Comparison of ENCODE assay signal across 11 mouse cellular contexts in the genomic region with DNA sequence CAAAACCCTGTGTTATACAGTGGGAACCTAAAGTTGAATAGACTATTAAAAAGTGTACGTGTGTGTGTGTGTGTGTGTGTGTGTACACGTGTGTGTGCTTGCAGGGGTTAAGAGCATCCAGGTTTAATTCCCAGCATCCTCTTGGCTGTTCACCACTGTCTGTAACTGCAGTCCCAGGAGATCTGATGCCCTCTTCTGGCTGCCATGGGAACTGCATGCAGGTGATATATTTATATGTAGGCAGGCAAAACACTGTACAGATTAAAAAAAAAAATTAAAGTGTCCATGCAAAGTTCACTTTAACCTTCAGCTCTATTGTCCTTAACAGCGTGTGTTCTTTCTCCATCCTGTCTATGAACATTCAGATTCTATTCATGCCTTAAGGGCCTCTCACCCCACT.
A peak's percentile ranks its signal among the peaks of the same experiment; 100 is the strongest.
DNase-seq lines count a peak whose midpoint lies in the region; ATAC-seq and TF ChIP-seq lines count a peak whose summit lies in the region.
"Had no signal": no experiment of that assay in that cellular context is flagged by ENCODE, and none has a peak within 500 bp of the region (broad histone marks: within the 10 kb centered on the region; RNA-seq: fewer than 3 reads in every experiment).

No protein-coding gene starts in this region.

- TF ChIP-seq POLR2A in kidney, adult 2 months (IDR thresholded peaks at IDR 0.05; ENCODE audit: low read depth, low read length), result no peak

- no peak overlapping the region for H3K4me2 ChIP-seq in kidney, embryonic 15.5 days
- H3K4me2 ChIP-seq: embryonic facial prominence, embryonic 13.5 days; limb, embryonic 15.5 days had no signal

- WGBS in kidney, adult 2 months, result 65% methylated on average over 3 of the region's 3 CpGs
- WGBS in kidney, embryonic 15.5 days, result 74% methylated on average over 3 of the region's 3 CpGs

- in situ Hi-C loops in ES-E14 (cut with MboI; ENCODE audit: low sequenced_read_pairs in 2 of 2, unreplicated experiment in 2 of 2), result no loop called here

- TF ChIP-seq CTCF in kidney, adult 2 months (conservative IDR thresholded peaks at IDR 0.05; ENCODE audit: insufficient read depth, insufficient read length, low read depth, low read length), result peak; percentile 41

- no peaks in the 10 kb centered on the region for H3K4me1 ChIP-seq in kidney, adult 2 months (ENCODE audit: control insufficient read depth, insufficient read depth, low read length)
- H3K4me1 ChIP-seq in kidney, embryonic 15.5 days, result no peaks in the 10 kb centered on the region
- H3K4me1 ChIP-seq in ES-E14 (ENCODE audit: control insufficient read depth in 2 of 2, insufficient read depth in 2 of 2, low read length in 2 of 2, poor library complexity in 1 of 2), result no peaks in the 10 kb centered on the region
- H3K4me1 ChIP-seq: embryonic facial prominence, embryonic 13.5 days; limb, embryonic 15.5 days had no signal

- no peak overlapping the region for H3K4me3 ChIP-seq in kidney, adult 2 months (ENCODE audit: insufficient read depth, low read depth, low read length)
- H3K4me3 ChIP-seq in kidney, embryonic 15.5 days (replicated peaks), result no peak overlapping the region
- no peak overlapping the region for H3K4me3 ChIP-seq in ES-E14 (ENCODE audit: insufficient read depth in 1 of 2, low read depth in 1 of 2, low read length in 2 of 2, poor library complexity in 1 of 2, severe bottlenecking in 1 of 2)
- H3K4me3 ChIP-seq: embryonic facial prominence, embryonic 13.5 days; limb, embryonic 15.5 days; myocyte had no signal

- H3K36me3 ChIP-seq in kidney, adult 2 months (ENCODE audit: control insufficient read depth, insufficient read depth, low read length), result no peaks in the 10 kb centered on the region
- no peaks in the 10 kb centered on the region for H3K36me3 ChIP-seq in kidney, embryonic 15.5 days
- H3K36me3 ChIP-seq in ES-E14 (ENCODE audit: control insufficient read depth, insufficient read depth, low read length, poor library complexity, severe bottlenecking), result no peaks in the 10 kb centered on the region
- H3K36me3 ChIP-seq: embryonic facial prominence, embryonic 13.5 days; limb, embryonic 15.5 days had no signal

- no peak overlapping the region for H3K9ac ChIP-seq in kidney, embryonic 15.5 days
- H3K9ac ChIP-seq in ES-E14 (ENCODE audit: insufficient read depth, low read depth, low read length, poor library complexity, severe bottlenecking), result no peak overlapping the region
- H3K9ac ChIP-seq: embryonic facial prominence, embryonic 13.5 days; limb, embryonic 15.5 days had no signal

- H3K9me3 ChIP-seq in kidney, embryonic 15.5 days (replicated peaks), result no peaks in the 10 kb centered on the region
- no peaks in the 10 kb centered on the region for H3K9me3 ChIP-seq in ES-E14 (ENCODE audit: control insufficient read depth, insufficient read depth, low read depth, low read length)
- H3K9me3 ChIP-seq: embryonic facial prominence, embryonic 13.5 days; limb, embryonic 15.5 days had no signal

- ATAC-seq in CD4-positive, CD25-positive, alpha-beta regulatory T cell, adult 4 months, result no peak
- ATAC-seq in kidney, embryonic 15.5 days (replicated peaks; ENCODE audit: low FRiP score), result no peak
- no peak; the same call in 1 of the 2 replicates for ATAC-seq in granulocyte monocyte progenitor cell, adult 5-6 weeks (replicated peaks; ENCODE audit: poor library complexity, severe bottlenecking)
- ATAC-seq in inflammation-experienced regulatory T-cells, adult 6 months, result no peak

- no peak overlapping the region for H3K27ac ChIP-seq in kidney, adult 2 months (ENCODE audit: insufficient read depth, low read depth, low read length)
- H3K27ac ChIP-seq in kidney, embryonic 15.5 days, result no peak overlapping the region
- no peak overlapping the region for H3K27ac ChIP-seq in ES-E14 (ENCODE audit: insufficient read depth, low read depth, low read length, poor library complexity, severe bottlenecking)
- H3K27ac ChIP-seq: embryonic facial prominence, embryonic 13.5 days; limb, embryonic 15.5 days had no signal

- DNase-seq in CD4-positive, CD25-positive, alpha-beta regulatory T cell, adult 2 months (ENCODE audit: low read depth, low spot score), result peak; percentile 1
- DNase-seq in kidney, adult 2 months, result peak; percentile 9
- DNase-seq in ES-E14 (ENCODE audit: low read depth, low spot score), result peak; percentile 35
- DNase-seq in kidney, postnatal 36 days, result peak; percentile 4 to 44

- H3K27me3 ChIP-seq in kidney, adult 2 months (replicated peaks; ENCODE audit: control insufficient read depth, insufficient read depth, low read length), result no peaks in the 10 kb centered on the region
- no peaks in the 10 kb centered on the region for H3K27me3 ChIP-seq in kidney, embryonic 15.5 days
- H3K27me3 ChIP-seq: embryonic facial prominence, embryonic 13.5 days; limb, embryonic 15.5 days had no signal

TF ChIP-seq in ES-E14, 5 proteins besides CTCF, POLR2A, EP300 and RAD21:
- TF ChIP-seq ZNF384 (IDR thresholded peaks at IDR 0.05; ENCODE audit: low read depth, low read length) (no peak), ZC3H11A (IDR thresholded peaks at IDR 0.05; ENCODE audit: borderline replicate concordance, low read depth, low read length) (0 out of 2 replicates have a peak, but pooled peaks have one; percentile 34)
